Mouse (Mus musculus) layer of hippocampus, adult 18-20 months (tissue): ENCODE results near the gene Cisd3. TPM values are rescaled to one million over a fixed set of nuclear protein-coding genes. Genes with fewer than 3 reads are reported as not detected.
"Not testable (repeated sequence)": the region's sequence is repeated elsewhere in the genome, so short reads cannot be mapped to it uniquely, and the experiment has no call there.

Experiments
- DNase-seq, 2 experiments: peaks; one replicate each; pipeline ENCODE4 v3.0.0; 2022; ENCODE audit warnings: low spot score in 2 of 2
- total RNA-seq, 2 experiments: library from RNA; stranded (reverse); gene quantifications; 2 replicates each; pipeline ENCODE4 v1.2.3; 2021

Cisd3 gene
- total RNA-seq, 2 experiments from 2014 or later = 51.3 to 52.0 TPM

GRCm38 (mm10) chr11:97703039-97703826 lies 17.6 kb downstream of the Cisd3 start, which contains the start of gene Psmb3:
Psmb3 (plus strand) TSS chr11:97703399.
- peak; percentile 99 to 100 for DNase-seq

- DNase-seq = not testable (repeated sequence)
Measured at GRCm38 (mm10) chr11:97710067-97710466, 24.4 kb downstream of the Cisd3 start.

GRCm38 (mm10) chr11:97711200-97711900 lies 25.7 kb downstream of the Cisd3 start:
- DNase-seq = no peak

- DNase-seq = no peak
Measured at GRCm38 (mm10) chr11:97712286-97712685, 26.7 kb downstream of the Cisd3 start.

- DNase-seq = no peak
Measured at GRCm38 (mm10) chr11:97713896-97714295, 28.3 kb downstream of the Cisd3 start.

- no peak for DNase-seq
Measured at GRCm38 (mm10) chr11:97714356-97714755, 28.7 kb downstream of the Cisd3 start.

- DNase-seq = no peak
Measured at GRCm38 (mm10) chr11:97714784-97715760, 29.4 kb downstream of the Cisd3 start.

GRCm38 (mm10) chr11:97716021-97716420 lies 30.4 kb downstream of the Cisd3 start:
- no peak for DNase-seq

- no peak for DNase-seq
Measured at GRCm38 (mm10) chr11:97717369-97718280, 32.0 kb downstream of the Cisd3 start.

- DNase-seq = no peak
Measured at GRCm38 (mm10) chr11:97718281-97718860, 32.7 kb downstream of the Cisd3 start.

- DNase-seq = no peak
Measured at GRCm38 (mm10) chr11:97719041-97719440, 33.4 kb downstream of the Cisd3 start.

GRCm38 (mm10) chr11:97721338-97721737 lies 35.7 kb downstream of the Cisd3 start:
- DNase-seq = no peak

- no peak for DNase-seq
Measured at GRCm38 (mm10) chr11:97723709-97724108, 38.1 kb downstream of the Cisd3 start.

GRCm38 (mm10) chr11:97728311-97728710 lies 42.7 kb downstream of the Cisd3 start:
- DNase-seq = no peak

- no peak for DNase-seq
Measured at GRCm38 (mm10) chr11:97728730-97729129, 43.1 kb downstream of the Cisd3 start.

GRCm38 (mm10) chr11:97733689-97734088 lies 48.1 kb downstream of the Cisd3 start:
- DNase-seq = no peak

- DNase-seq = not testable (repeated sequence)
Measured at GRCm38 (mm10) chr11:97734810-97735209, 49.2 kb downstream of the Cisd3 start.

- no peak for DNase-seq
Measured at GRCm38 (mm10) chr11:97736645-97737044, 51.0 kb downstream of the Cisd3 start.

- DNase-seq = no peak
Measured at GRCm38 (mm10) chr11:97737600-97737999, 52.0 kb downstream of the Cisd3 start.
